Mouse (Mus musculus): ENCODE data around the gene Scaf1.

Gene Scaf1

DNA sequence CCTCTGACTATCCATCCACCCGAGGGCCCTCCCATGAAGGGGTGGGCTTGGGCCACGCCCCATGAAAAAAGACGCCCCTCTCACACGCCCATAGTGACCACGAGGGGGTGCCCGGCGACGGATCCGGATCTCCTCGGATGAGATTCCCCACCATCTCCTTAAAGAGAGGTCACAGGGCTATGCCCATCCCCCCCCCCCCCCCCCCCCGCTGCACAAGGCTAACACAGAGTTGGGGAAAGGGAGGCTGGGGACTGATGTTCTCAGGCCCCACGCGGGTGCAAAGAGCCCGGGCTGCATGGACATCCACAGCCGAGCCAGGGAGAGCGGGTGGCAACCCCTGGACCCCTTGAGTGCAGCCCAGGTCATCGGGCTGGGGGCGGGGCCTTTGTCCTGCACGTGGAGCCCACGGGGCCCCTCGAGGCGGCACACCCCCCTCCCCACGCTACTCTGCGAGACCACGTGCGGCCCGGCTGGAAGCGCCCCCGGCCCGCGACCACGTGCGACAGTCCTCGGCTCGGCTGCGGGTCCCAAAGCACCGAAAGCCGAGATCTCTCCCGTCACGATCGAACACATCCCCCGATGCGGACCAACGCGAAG is 30.5 kb downstream of the Scaf1 start:
- no peak for DNase-seq (ENCODE audit: low read depth, low spot score)

DNA sequence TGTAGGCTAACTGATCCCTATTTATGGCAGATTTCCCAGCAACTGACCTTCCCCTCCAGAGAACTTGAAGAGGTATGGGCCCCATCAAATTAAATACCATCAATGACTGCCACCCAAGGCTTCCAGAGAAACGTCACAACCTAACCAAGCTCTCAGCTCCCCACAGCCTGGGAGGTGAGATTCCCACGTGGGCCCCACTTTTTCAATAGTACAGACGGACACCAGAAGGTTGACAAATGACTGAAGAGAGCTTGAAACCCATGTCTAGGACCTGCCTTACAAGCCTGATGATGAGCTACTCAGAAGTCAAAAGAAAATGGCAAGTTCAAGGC is 31.4 kb downstream of the Scaf1 start:
- DNase-seq (ENCODE audit: low read depth, low spot score), result no peak

GRCm38 (mm10) chr7:44983944-44984832 is 32.0 kb downstream of the Scaf1 start:
- no peak for DNase-seq (ENCODE audit: low read depth, low spot score)

- no peak for DNase-seq (ENCODE audit: low read depth, low spot score)
Observed at GRCm38 (mm10) chr7:44983085-44983484, 33.1 kb downstream of the Scaf1 start.

DNA sequence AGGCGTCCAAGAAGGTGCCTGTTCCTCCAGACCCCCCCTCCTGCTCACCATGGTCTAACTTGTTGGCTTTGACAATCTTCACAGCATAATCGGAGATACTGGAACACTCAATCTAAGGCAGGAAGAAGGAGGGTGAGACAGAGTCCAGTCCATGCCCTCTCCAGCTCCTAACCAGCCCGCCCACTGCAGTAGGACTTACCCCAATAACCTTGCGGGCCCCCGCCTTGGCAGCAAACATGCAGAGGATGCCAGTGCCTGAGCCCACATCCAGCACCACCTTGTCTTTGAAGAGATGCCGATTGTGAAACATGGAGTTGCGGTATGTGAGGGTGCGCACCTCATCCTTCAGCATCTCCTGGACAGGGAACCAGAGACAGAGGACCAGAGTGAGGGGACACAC is 34.6 kb downstream of the Scaf1 start:
- DNase-seq (ENCODE audit: low read depth, low spot score), result no peak

GRCm38 (mm10) chr7:44978300-44978699 is 37.9 kb downstream of the Scaf1 start:
- DNase-seq (ENCODE audit: low read depth, low spot score), result no peak

DNA sequence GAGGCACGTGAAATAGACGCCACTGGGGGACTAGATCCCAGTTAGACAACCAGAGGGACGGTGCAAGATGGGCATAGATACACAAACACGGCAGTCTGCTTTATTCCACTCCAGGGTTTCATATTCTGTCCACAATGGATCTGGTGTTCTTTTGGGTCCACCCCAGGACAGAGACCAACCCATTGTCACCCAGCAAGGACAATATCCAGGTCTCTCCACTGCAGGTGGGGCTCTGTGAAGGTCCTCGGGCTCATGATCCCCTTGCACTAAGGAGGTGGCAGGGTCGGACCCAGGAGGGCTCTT is 41.1 kb downstream of the Scaf1 start:
- no peak for DNase-seq (ENCODE audit: low read depth, low spot score)

GRCm38 (mm10) chr7:44974383-44975116 is 41.6 kb downstream of the Scaf1 start, which contains the start of gene Cpt1c:
Cpt1c (minus strand) TSS chr7:44974851.
- DNase-seq (ENCODE audit: low read depth, low spot score), result peak; percentile 93

DNA sequence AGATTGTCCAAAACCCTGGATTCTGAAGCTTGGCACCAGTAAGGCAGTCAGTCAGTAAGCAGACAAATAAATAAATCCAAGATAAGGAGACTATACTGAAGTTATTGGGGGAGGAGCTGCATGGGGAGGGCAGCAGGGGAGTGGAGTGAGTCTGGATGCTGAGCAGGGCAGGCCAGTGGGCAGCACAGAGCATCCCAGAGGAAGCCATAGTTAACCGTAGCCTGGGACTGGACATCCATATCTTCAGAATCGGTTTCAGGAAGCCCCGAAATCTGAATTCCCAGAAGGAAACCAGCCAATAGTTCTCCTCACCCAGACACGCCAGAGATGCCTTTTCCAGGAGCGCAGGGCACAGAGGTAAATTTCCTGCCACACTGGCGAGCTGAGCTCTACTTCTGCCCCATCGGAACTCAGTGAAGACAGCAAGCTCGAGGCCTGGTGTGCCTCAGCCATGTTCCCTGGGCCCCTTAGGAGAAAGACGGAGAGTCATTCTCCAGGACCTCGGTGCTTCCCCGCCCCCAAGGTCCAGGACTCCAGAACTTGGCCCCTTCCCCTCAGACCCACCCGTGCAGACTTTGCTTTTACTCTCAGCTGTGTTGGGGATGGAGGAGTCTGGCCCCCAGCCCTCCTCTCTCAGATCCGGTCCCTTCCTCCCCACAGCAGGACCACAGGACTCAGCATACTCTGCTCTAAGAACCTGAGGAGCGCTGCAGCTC is 42.6 kb downstream of the Scaf1 start:
- DNase-seq (ENCODE audit: low read depth, low spot score), result no peak

- DNase-seq (ENCODE audit: low read depth, low spot score), result no peak
Observed at GRCm38 (mm10) chr7:44971142-44971541, 45.0 kb downstream of the Scaf1 start.

- DNase-seq (ENCODE audit: low read depth, low spot score), result peak; percentile 86
Observed at GRCm38 (mm10) chr7:44970231-44970691, 45.9 kb downstream of the Scaf1 start.

- no peak for DNase-seq (ENCODE audit: low read depth, low spot score)
Observed at GRCm38 (mm10) chr7:44966638-44967037, 49.5 kb downstream of the Scaf1 start.

GRCm38 (mm10) chr7:44965975-44966374 is 50.2 kb downstream of the Scaf1 start:
- no peak for DNase-seq (ENCODE audit: low read depth, low spot score)

GRCm38 (mm10) chr7:44964990-44965389 is 51.2 kb downstream of the Scaf1 start:
- DNase-seq (ENCODE audit: low read depth, low spot score), result no peak

- DNase-seq (ENCODE audit: low read depth, low spot score), result no peak
Observed at GRCm38 (mm10) chr7:44962831-44963230, 53.3 kb downstream of the Scaf1 start.

DNA sequence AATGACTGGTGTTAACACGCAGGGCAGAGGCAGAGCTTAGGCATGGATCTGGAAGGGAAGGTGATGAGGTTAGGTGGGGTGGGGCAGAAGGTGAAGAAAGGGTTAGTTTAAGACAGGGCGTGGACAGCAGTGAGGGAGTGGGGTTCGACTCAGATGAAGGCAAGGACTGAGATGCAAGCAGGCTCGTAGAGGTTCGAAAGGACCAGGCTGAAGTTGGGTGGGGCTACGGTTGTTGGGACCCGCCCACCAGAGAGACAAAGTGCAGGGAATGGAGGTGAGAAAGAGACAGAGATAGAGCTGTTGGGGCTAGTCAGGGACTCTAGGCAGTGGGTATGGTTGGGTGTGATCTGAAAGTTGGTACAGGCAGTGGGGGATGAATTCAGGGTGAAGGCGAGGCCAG is 53.8 kb downstream of the Scaf1 start:
- DNase-seq (ENCODE audit: low read depth, low spot score), result no peak

DNA sequence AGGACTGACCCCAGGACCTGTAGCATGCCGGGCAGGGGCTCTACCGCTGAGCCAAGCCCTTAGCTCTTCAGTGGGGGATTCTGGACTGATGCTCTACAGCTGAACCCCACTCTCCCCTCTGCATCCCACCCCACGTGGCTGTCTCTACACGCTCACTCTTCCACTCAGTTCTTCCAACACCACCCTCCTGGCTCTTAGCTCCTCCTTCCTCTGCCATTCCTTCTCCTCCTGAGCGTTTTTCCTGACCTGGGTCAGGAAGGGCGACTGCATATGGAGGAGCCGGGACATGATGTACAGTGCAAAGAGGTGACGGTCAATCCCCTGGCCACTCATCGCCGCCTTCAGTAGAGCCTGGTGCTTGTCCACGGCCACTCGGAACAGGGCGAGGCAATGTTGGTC is 55.7 kb downstream of the Scaf1 start:
- DNase-seq (ENCODE audit: low read depth, low spot score), result no peak

- DNase-seq (ENCODE audit: low read depth, low spot score), result no peak
Observed at GRCm38 (mm10) chr7:44959874-44960511, 56.2 kb downstream of the Scaf1 start.

GRCm38 (mm10) chr7:44959281-44959680 is 56.9 kb downstream of the Scaf1 start:
- no peak for DNase-seq (ENCODE audit: low read depth, low spot score)

GRCm38 (mm10) chr7:44958208-44958607 is 58.0 kb downstream of the Scaf1 start:
- DNase-seq (ENCODE audit: low read depth, low spot score), result no peak

- DNase-seq (ENCODE audit: low read depth, low spot score), result no peak
Observed at GRCm38 (mm10) chr7:44957183-44957835, 58.9 kb downstream of the Scaf1 start.
